Mouse (Mus musculus) erythroblast, embryonic 14.5 days (primary cell): ENCODE measurements at regions not wholly inside any gene's neighbourhood (a gene's known extent, or its start where the extent isn't known, plus 50 kb on each side); places are given as distances from the start of the nearest gene placed in this dataset.

Experiments
- GATA1 ChIP-seq: IDR thresholded peaks from 2 replicates; pipeline ENCODE4 v1.6.1; 2012; ENCODE audit warnings: low read length, inconsistent platforms, mixed read lengths
- TAL1 ChIP-seq: IDR thresholded peaks from 3 replicates; pipeline ENCODE4 v1.6.1; 2012; ENCODE audit warnings: low read length, inconsistent platforms, mixed read lengths

GRCm38 (mm10) chr13:37503449-37503848, 158.4 kb downstream of the Ly86 start:
- TF ChIP-seq GATA1 (no peak), TAL1 (no peak)
